Mouse (Mus musculus): ENCODE results near the gene Rxra.

GRCm38 (mm10) chr2:27772841-27773388, 96.7 kb downstream of the Rxra start:
- TF ChIP-seq POLR2A (IDR thresholded peaks at IDR 0.05; ENCODE audit: insufficient read depth, low read depth, low read length) (no peak), CTCF (IDR thresholded peaks at IDR 0.05; ENCODE audit: insufficient read depth, low read depth, low read length) (no peak)
